Mouse (Mus musculus) cerebellum, adult 11-12 months (tissue): Measurements from ENCODE around the gene Fbxw22.
"Not testable (repeated sequence)": the region's sequence is repeated elsewhere in the genome, so short reads cannot be mapped to it uniquely, and the experiment has no call there.

Experiments used
- DNase-seq: peaks from one replicate; pipeline ENCODE4 v3.0.0; 2022

Gene Fbxw22

GRCm38 (mm10) chr9:109404196-109404595 lies at the start of gene Fbxw22:
Gene Fbxw22, minus strand, starts transcription at chr9:109404296.
- not testable (repeated sequence) for DNase-seq

GRCm38 (mm10) chr9:109449040-109449439 lies 44.9 kb upstream of the Fbxw22 start, which contains the start of gene Fbxw16:
Gene Fbxw16, minus strand, starts transcription at chr9:109449140.
- DNase-seq = no peak

- DNase-seq = no peak
These were observed 28.9 kb upstream of the Fbxw22 start for GRCm38 (mm10) chr9:109432956-109433355.

GRCm38 (mm10) chr9:109339559-109339958 lies 64.5 kb downstream of the Fbxw22 start, which contains the start of gene Fbxw28:
Gene Fbxw28, minus strand, starts transcription at chr9:109339659.
- DNase-seq = not testable (repeated sequence)
